8 mouse cellular contexts compared by ENCODE assay signal in genomic region chr9:21955225-21955569, GRCm38 (mm10). TPM values are rescaled to one million over a fixed set of nuclear protein-coding genes. Genes with fewer than 3 reads are reported as not detected.
DNase-seq lines count a peak whose midpoint lies in the region; ATAC-seq and TF ChIP-seq lines count a peak whose summit lies in the region.

No protein-coding gene starts in this region.

- peak overlapping the region; percentile 61 for H3K4me3 ChIP-seq in kidney, postnatal 0 days (replicated peaks; ENCODE audit: low read depth, low read length)
- H3K4me3 ChIP-seq in cortical plate, adult 2 months (ENCODE audit: insufficient read depth, low read length), result peak overlapping the region; percentile 36
- peak overlapping the region; percentile 62 for H3K4me3 ChIP-seq in hindbrain, postnatal 0 days (ENCODE audit: low read length)
- peak overlapping the region; percentile 64 for H3K4me3 ChIP-seq in midbrain, embryonic 14.5 days (replicated peaks; ENCODE audit: low read depth, low read length)

- TF ChIP-seq CTCF in kidney, postnatal 0 days (IDR thresholded peaks at IDR 0.05; ENCODE audit: low read depth), result peak; percentile 57
- 0 out of 2 replicates have a peak, but pooled peaks have one; percentile 5 for TF ChIP-seq CTCF in cortical plate, adult 2 months (IDR thresholded peaks at IDR 0.05; ENCODE audit: extremely low read depth, insufficient read depth, low read length)
- peak; percentile 57 for TF ChIP-seq CTCF in hindbrain, postnatal 0 days (IDR thresholded peaks at IDR 0.05; ENCODE audit: low read depth)

- H3K4me2 ChIP-seq in kidney, postnatal 0 days (ENCODE audit: low read length), result peak overlapping the region; percentile 70
- peak overlapping the region; percentile 64 for H3K4me2 ChIP-seq in hindbrain, postnatal 0 days (ENCODE audit: low read depth, low read length)
- peak overlapping the region; percentile 68 for H3K4me2 ChIP-seq in midbrain, embryonic 14.5 days (ENCODE audit: low read length)

- no peak for TF ChIP-seq POLR2A in cortical plate, adult 2 months (IDR thresholded peaks at IDR 0.05; ENCODE audit: extremely low read depth, insufficient read depth, low read length)

- ATAC-seq in kidney, postnatal 0 days (replicated peaks; ENCODE audit: low FRiP score, low read depth), result peak; percentile 51
- ATAC-seq in hindbrain, postnatal 0 days, result peak; percentile 60
- peak; percentile 52 for ATAC-seq in midbrain, embryonic 14.5 days (ENCODE audit: low FRiP score, low TSS enrichment)

- H3K4me1 ChIP-seq in kidney, postnatal 0 days (replicated peaks; ENCODE audit: insufficient read depth, low read length), result peaks cover under 1% of the 10 kb centered on the region; the same call in 1 of the 2 replicates
- peaks cover 5% of the 10 kb centered on the region; the same call in 1 of the 2 replicates for H3K4me1 ChIP-seq in cortical plate, adult 2 months (ENCODE audit: control insufficient read depth, insufficient read depth, low read length)
- peaks cover 8% of the 10 kb centered on the region; the same call in 1 of the 2 replicates for H3K4me1 ChIP-seq in hindbrain, postnatal 0 days (ENCODE audit: insufficient read depth, low read length)
- H3K4me1 ChIP-seq in midbrain, embryonic 14.5 days (ENCODE audit: control insufficient read depth, insufficient read depth, low read length), result peaks cover 17% of the 10 kb centered on the region; the same call in 1 of the 2 replicates

- no peak overlapping the region for H3K9ac ChIP-seq in kidney, postnatal 0 days (ENCODE audit: low read depth, low read length)
- H3K9ac ChIP-seq in hindbrain, postnatal 0 days (replicated peaks; ENCODE audit: low read length), result peak overlapping the region; percentile 76
- peak overlapping the region; percentile 37; the same call in 1 of the 2 replicates for H3K9ac ChIP-seq in midbrain, embryonic 14.5 days (replicated peaks; ENCODE audit: low read length)

- DNase-seq in kidney, postnatal 0 days (ENCODE audit: low spot score), result no peak
- no peak for DNase-seq in kidney, postnatal 25 days
- no peak for DNase-seq in hindbrain, postnatal 0 days (ENCODE audit: low spot score)
- DNase-seq in midbrain, embryonic 14.5 days, result no peak
- no peak for DNase-seq in urinary bladder, adult 18-20 months (ENCODE audit: low spot score in 2 of 2)
- no peak for DNase-seq in yolk sac, embryonic 10.5 days (ENCODE audit: low spot score)
- DNase-seq in kidney, postnatal 14 days, result no peak

- H3K9me3 ChIP-seq in kidney, postnatal 0 days (replicated peaks; ENCODE audit: low read length), result no peaks in the 10 kb centered on the region
- no peaks in the 10 kb centered on the region for H3K9me3 ChIP-seq in hindbrain, postnatal 0 days (ENCODE audit: low read length)
- H3K9me3 ChIP-seq in midbrain, embryonic 14.5 days (ENCODE audit: control insufficient read depth, low read length), result no peaks in the 10 kb centered on the region

- WGBS in kidney, postnatal 0 days, result 3% methylated on average over 18 of the region's 18 CpGs
- WGBS in hindbrain, postnatal 0 days, result 2% methylated on average over 18 of the region's 18 CpGs
- 3% methylated on average over 18 of the region's 18 CpGs for WGBS in midbrain, embryonic 14.5 days

- H3K36me3 ChIP-seq in kidney, postnatal 0 days (ENCODE audit: insufficient read depth, low read length), result no peaks in the 10 kb centered on the region
- no peaks in the 10 kb centered on the region for H3K36me3 ChIP-seq in hindbrain, postnatal 0 days (ENCODE audit: insufficient read depth, low read length)
- H3K36me3 ChIP-seq in midbrain, embryonic 14.5 days (ENCODE audit: control insufficient read depth, insufficient read depth, low read length), result no peaks in the 10 kb centered on the region

- peak overlapping the region; percentile 95; the same call in 1 of the 2 replicates for H3K27ac ChIP-seq in kidney, postnatal 0 days
- H3K27ac ChIP-seq in cortical plate, adult 2 months (ENCODE audit: insufficient read depth, low read length), result peak overlapping the region; percentile 3; the same call in 1 of the 2 replicates
- peak overlapping the region; percentile 97 for H3K27ac ChIP-seq in hindbrain, postnatal 0 days
- peak overlapping the region; percentile 94 for H3K27ac ChIP-seq in midbrain, embryonic 14.5 days (replicated peaks; ENCODE audit: low read depth, low read length)

- no peaks in the 10 kb centered on the region for H3K27me3 ChIP-seq in kidney, postnatal 0 days (ENCODE audit: insufficient read depth, low read length)
- H3K27me3 ChIP-seq in hindbrain, postnatal 0 days (ENCODE audit: insufficient read depth, low read length), result peaks cover 7% of the 10 kb centered on the region; the same call in 1 of the 2 replicates
- H3K27me3 ChIP-seq in midbrain, embryonic 14.5 days (ENCODE audit: control insufficient read depth, insufficient read depth, low read length), result peaks cover 10% of the 10 kb centered on the region

RNA-seq across cellular contexts. Expression of gene Swsap1, which starts 0.4 kb away (rescaled TPM):
- polyA plus RNA-seq in kidney, postnatal 0 days (2015; fragmentation: Nextera tagmentation; extraction: Ambion mirVana), result 7.5 and 8.1 TPM in 2 replicates
- polyA plus RNA-seq in cortical plate, adult 2 months (2012; rRNA removed), result 7.3 and 8.1 TPM in 2 replicates
- 27.8 and 35.8 TPM in 2 replicates for total RNA-seq in hindbrain, postnatal 0 days (2014; rRNA removed)
- polyA plus RNA-seq in hindbrain, postnatal 0 days (2015; fragmentation: Nextera tagmentation; extraction: Ambion mirVana), result 8.0 and 9.0 TPM in 2 replicates
- 21.5 and 22.8 TPM in 2 replicates for polyA plus RNA-seq in midbrain, embryonic 14.5 days (2014; fragmentation: Nextera tagmentation; extraction: Ambion mirVana)

RNA-seq across cellular contexts. Expression of gene Epor, which starts 8.1 kb away (rescaled TPM):
- polyA plus RNA-seq in kidney, postnatal 0 days (2015; fragmentation: Nextera tagmentation; extraction: Ambion mirVana), result 16.1 and 17.2 TPM in 2 replicates
- polyA plus RNA-seq in cortical plate, adult 2 months (2012; rRNA removed), result 12.6 and 15.3 TPM in 2 replicates
- 0.89 and 1.7 TPM in 2 replicates for total RNA-seq in hindbrain, postnatal 0 days (2014; rRNA removed)
- polyA plus RNA-seq in hindbrain, postnatal 0 days (2015; fragmentation: Nextera tagmentation; extraction: Ambion mirVana), result 2.3 TPM in 2 replicates
- 0.65 and 2.0 TPM in 2 replicates for polyA plus RNA-seq in midbrain, embryonic 14.5 days (2014; fragmentation: Nextera tagmentation; extraction: Ambion mirVana)

RNA-seq across cellular contexts. Expression of gene Plppr2, which starts 18.4 kb away (rescaled TPM):
- 4.3 and 4.8 TPM in 2 replicates for polyA plus RNA-seq in kidney, postnatal 0 days (2015; fragmentation: Nextera tagmentation; extraction: Ambion mirVana)
- polyA plus RNA-seq in cortical plate, adult 2 months (2012; rRNA removed), result 183 and 199 TPM in 2 replicates
- total RNA-seq in hindbrain, postnatal 0 days (2014; rRNA removed), result 147 and 151 TPM in 2 replicates
- 85.6 and 95.2 TPM in 2 replicates for polyA plus RNA-seq in hindbrain, postnatal 0 days (2015; fragmentation: Nextera tagmentation; extraction: Ambion mirVana)
- 91.3 and 92.2 TPM in 2 replicates for polyA plus RNA-seq in midbrain, embryonic 14.5 days (2014; fragmentation: Nextera tagmentation; extraction: Ambion mirVana)

RNA-seq across cellular contexts. Expression of gene Tmem205, which starts 27.8 kb away (rescaled TPM):
- polyA plus RNA-seq in kidney, postnatal 0 days (2015; fragmentation: Nextera tagmentation; extraction: Ambion mirVana), result 82.9 and 83.7 TPM in 2 replicates
- polyA plus RNA-seq in cortical plate, adult 2 months (2012; rRNA removed), result 57.0 and 57.7 TPM in 2 replicates
- total RNA-seq in hindbrain, postnatal 0 days (2014; rRNA removed), result 34.9 and 52.0 TPM in 2 replicates
- 56.2 and 56.3 TPM in 2 replicates for polyA plus RNA-seq in hindbrain, postnatal 0 days (2015; fragmentation: Nextera tagmentation; extraction: Ambion mirVana)
- 42.2 and 51.8 TPM in 2 replicates for polyA plus RNA-seq in midbrain, embryonic 14.5 days (2014; fragmentation: Nextera tagmentation; extraction: Ambion mirVana)

RNA-seq across cellular contexts. Expression of gene Ccdc159, which starts 27.9 kb away (rescaled TPM):
- 1.8 and 2.0 TPM in 2 replicates for polyA plus RNA-seq in kidney, postnatal 0 days (2015; fragmentation: Nextera tagmentation; extraction: Ambion mirVana)
- 24.4 and 27.3 TPM in 2 replicates for polyA plus RNA-seq in cortical plate, adult 2 months (2012; rRNA removed)
- total RNA-seq in hindbrain, postnatal 0 days (2014; rRNA removed), result 6.0 and 8.4 TPM in 2 replicates
- polyA plus RNA-seq in hindbrain, postnatal 0 days (2015; fragmentation: Nextera tagmentation; extraction: Ambion mirVana), result 3.9 and 4.0 TPM in 2 replicates
- polyA plus RNA-seq in midbrain, embryonic 14.5 days (2014; fragmentation: Nextera tagmentation; extraction: Ambion mirVana), result 5.7 and 7.7 TPM in 2 replicates

Comparison
In these comparisons a context has a peak if more than half of its experiments do, and no peak if none do; other contexts are left out.
1. H3K27ac ChIP-seq: peak in every context shown above with its lines; median percentile 97 in hindbrain, postnatal 0 days; 95 in kidney, postnatal 0 days; 94 in midbrain, embryonic 14.5 days; 3 in cortical plate, adult 2 months.
2. CTCF ChIP-seq: peak in every context shown above with its lines; median percentile 57 in kidney, postnatal 0 days; 57 in hindbrain, postnatal 0 days; 5 in cortical plate, adult 2 months.
3. RNA of gene Plppr2, which starts 18.4 kb away (polyA plus RNA-seq): 183 to 199 TPM in cortical plate, adult 2 months, 85.6 to 95.2 TPM in hindbrain, postnatal 0 days and 91.3 to 92.2 TPM in midbrain, embryonic 14.5 days; 4.3 to 4.8 TPM in kidney, postnatal 0 days; every median in the first group is over 10 times any median in the second.
4. Peak in every context shown above with its lines, with median percentiles within 50 percentile points of each other: ATAC-seq, H3K4me2 ChIP-seq and H3K4me3 ChIP-seq.